Mouse (Mus musculus): Measurements from ENCODE around the gene Sv2c. TPM values are rescaled to one million over a fixed set of nuclear protein-coding genes. Genes with fewer than 3 reads are reported as not detected.

Sv2c gene
- polyA plus RNA-seq (2016; fragmentation: Nextera tagmentation; extraction: Ambion mirVana), result 1.1 and 2.0 TPM in 2 replicates

GRCm38 (mm10) chr13:96132401-96132816, at the start of gene Sv2c:
Gene Sv2c, minus strand, starts transcription at chr13:96132577.
- Histone ChIP-seq H3K4me3 (peak within 1 kb of the TSS; percentile 47), H3K27me3 (peaks cover 71% of the 10 kb centered on the region), H3K4me1 (peaks cover 19% of the 10 kb centered on the region), H3K9ac (replicated peaks) (peak within 1 kb of the TSS; percentile 54), H3K27ac (replicated peaks) (no peak within 1 kb of the TSS), H3K36me3 (no peaks in the 10 kb centered on the region), H3K4me2 (replicated peaks) (peak within 1 kb of the TSS; percentile 87), H3K9me3 (no peaks in the 10 kb centered on the region)
- WGBS, result 2% methylated on average over 33 of the region's 44 CpGs
- peak; percentile 77 for ATAC-seq (ENCODE audit: low FRiP score, low read depth)

GRCm38 (mm10) chr13:96180671-96181161, 48.3 kb upstream of the Sv2c start:
- H3K27ac ChIP-seq (replicated peaks), result no peak overlapping the region
- H3K27me3 ChIP-seq, result no peaks in the 10 kb centered on the region
- no peak overlapping the region for H3K9ac ChIP-seq (replicated peaks)
- H3K4me1 ChIP-seq, result no peaks in the 10 kb centered on the region
- H3K4me2 ChIP-seq (replicated peaks), result no peak overlapping the region
- WGBS, result 71% methylated on average over 13 of the region's 13 CpGs
- no peaks in the 10 kb centered on the region for H3K36me3 ChIP-seq
- no peak overlapping the region for H3K4me3 ChIP-seq
- no peak for ATAC-seq (ENCODE audit: low FRiP score, low read depth)
- no peaks in the 10 kb centered on the region for H3K9me3 ChIP-seq

- no peak overlapping the region for H3K4me2 ChIP-seq (replicated peaks)
These were observed 43.3 kb upstream of the Sv2c start for GRCm38 (mm10) chr13:96175591-96176212.

GRCm38 (mm10) chr13:96173686-96174085, 41.3 kb upstream of the Sv2c start:
- Histone ChIP-seq H3K4me3 (no peak overlapping the region), H3K27me3 (no peaks in the 10 kb centered on the region), H3K9ac (replicated peaks) (no peak overlapping the region), H3K4me2 (replicated peaks) (no peak overlapping the region), H3K4me1 (no peaks in the 10 kb centered on the region), H3K9me3 (no peaks in the 10 kb centered on the region), H3K36me3 (no peaks in the 10 kb centered on the region), H3K27ac (replicated peaks) (no peak overlapping the region)
- no peak for ATAC-seq (ENCODE audit: low FRiP score, low read depth)
- 84% methylated on average over 3 of the region's 3 CpGs for WGBS

More at GRCm38 (mm10) chr13:96175591-96176212, 43.3 kb upstream of the Sv2c start:
- no peak for ATAC-seq (ENCODE audit: low FRiP score, low read depth)
- 81% methylated on average over 8 of the region's 8 CpGs for WGBS
- Histone ChIP-seq H3K4me1 (no peaks in the 10 kb centered on the region), H3K27me3 (no peaks in the 10 kb centered on the region), H3K4me3 (no peak overlapping the region), H3K9ac (replicated peaks) (no peak overlapping the region), H3K27ac (replicated peaks) (no peak overlapping the region), H3K36me3 (no peaks in the 10 kb centered on the region), H3K9me3 (no peaks in the 10 kb centered on the region)

- Histone ChIP-seq H3K4me3 (no peak overlapping the region), H3K4me1 (no peaks in the 10 kb centered on the region), H3K9ac (replicated peaks) (no peak overlapping the region), H3K36me3 (no peaks in the 10 kb centered on the region), H3K27ac (replicated peaks) (no peak overlapping the region), H3K9me3 (no peaks in the 10 kb centered on the region), H3K27me3 (no peaks in the 10 kb centered on the region), H3K4me2 (replicated peaks) (no peak overlapping the region)
- no peak for ATAC-seq (ENCODE audit: low FRiP score, low read depth)
- 88% methylated on average over 3 of the region's 3 CpGs for WGBS
These were observed 39.9 kb upstream of the Sv2c start for GRCm38 (mm10) chr13:96172290-96172689.

- Histone ChIP-seq H3K9me3 (no peaks in the 10 kb centered on the region), H3K36me3 (no peaks in the 10 kb centered on the region), H3K4me1 (no peaks in the 10 kb centered on the region), H3K4me2 (replicated peaks) (no peak overlapping the region), H3K4me3 (no peak overlapping the region), H3K9ac (replicated peaks) (no peak overlapping the region), H3K27me3 (no peaks in the 10 kb centered on the region), H3K27ac (replicated peaks) (no peak overlapping the region)
- WGBS, result 64% methylated on average over 11 of the region's 11 CpGs
- ATAC-seq (ENCODE audit: low FRiP score, low read depth), result no peak
These were observed 36.8 kb upstream of the Sv2c start for GRCm38 (mm10) chr13:96168991-96169665.

GRCm38 (mm10) chr13:96166593-96166992, 34.2 kb upstream of the Sv2c start:
- Histone ChIP-seq H3K27me3 (no peaks in the 10 kb centered on the region), H3K4me3 (no peak overlapping the region), H3K4me1 (no peaks in the 10 kb centered on the region), H3K27ac (replicated peaks) (no peak overlapping the region), H3K36me3 (no peaks in the 10 kb centered on the region), H3K4me2 (replicated peaks) (no peak overlapping the region), H3K9ac (replicated peaks) (no peak overlapping the region), H3K9me3 (no peaks in the 10 kb centered on the region)
- no peak for ATAC-seq (ENCODE audit: low FRiP score, low read depth)
- WGBS, result 84% methylated on average over 2 of the region's 2 CpGs

GRCm38 (mm10) chr13:96133363-96134100, 1.2 kb upstream of the Sv2c start:
- no peaks in the 10 kb centered on the region for H3K9me3 ChIP-seq
- peak overlapping the region; percentile 87 for H3K4me2 ChIP-seq (replicated peaks)
- H3K4me3 ChIP-seq, result peak overlapping the region; percentile 47
- ATAC-seq (ENCODE audit: low FRiP score, low read depth), result peak; percentile 50
- H3K9ac ChIP-seq (replicated peaks), result peak overlapping the region; percentile 54; the same call in 1 of the 2 replicates
- H3K27ac ChIP-seq (replicated peaks), result no peak overlapping the region
- peaks cover 19% of the 10 kb centered on the region for H3K4me1 ChIP-seq
- H3K36me3 ChIP-seq, result no peaks in the 10 kb centered on the region
- 3% methylated on average over 28 of the region's 28 CpGs for WGBS
- H3K27me3 ChIP-seq, result peaks cover 69% of the 10 kb centered on the region

- H3K27ac ChIP-seq (replicated peaks), result no peak overlapping the region
These were observed 456 bp upstream of the Sv2c start for GRCm38 (mm10) chr13:96132833-96133232.

GRCm38 (mm10) chr13:96131911-96132310, 466 bp downstream of the Sv2c start:
- Histone ChIP-seq H3K36me3 (no peaks in the 10 kb centered on the region), H3K27me3 (peaks cover 71% of the 10 kb centered on the region), H3K9ac (replicated peaks) (peak overlapping the region; percentile 54), H3K27ac (replicated peaks) (no peak overlapping the region), H3K4me1 (peaks cover 19% of the 10 kb centered on the region), H3K4me2 (replicated peaks) (peak overlapping the region; percentile 87), H3K9me3 (no peaks in the 10 kb centered on the region), H3K4me3 (peak overlapping the region; percentile 47)
- no peak for ATAC-seq (ENCODE audit: low FRiP score, low read depth)
- 0% methylated on average over 15 of the region's 19 CpGs for WGBS

More at GRCm38 (mm10) chr13:96132833-96133232, 456 bp upstream of the Sv2c start:
- Histone ChIP-seq H3K4me1 (peaks cover 19% of the 10 kb centered on the region), H3K4me2 (replicated peaks) (peak overlapping the region; percentile 87), H3K4me3 (peak overlapping the region; percentile 47), H3K9me3 (no peaks in the 10 kb centered on the region), H3K36me3 (no peaks in the 10 kb centered on the region), H3K27me3 (peaks cover 70% of the 10 kb centered on the region), H3K9ac (replicated peaks) (peak overlapping the region; percentile 54)
- ATAC-seq (ENCODE audit: low FRiP score, low read depth), result peak; percentile 43
- under 1% methylated on average over 13 of the region's 15 CpGs for WGBS

- H3K27ac ChIP-seq (replicated peaks), result no peak overlapping the region
- ATAC-seq (ENCODE audit: low FRiP score, low read depth), result peak; percentile 71
- peak overlapping the region; percentile 47 for H3K4me3 ChIP-seq
- H3K27me3 ChIP-seq, result peaks cover 68% of the 10 kb centered on the region
- H3K36me3 ChIP-seq, result no peaks in the 10 kb centered on the region
- H3K9me3 ChIP-seq, result no peaks in the 10 kb centered on the region
- H3K4me2 ChIP-seq (replicated peaks), result peak overlapping the region; percentile 87
- WGBS, result under 1% methylated on average over 30 of the region's 30 CpGs
- peaks cover 19% of the 10 kb centered on the region for H3K4me1 ChIP-seq
- H3K9ac ChIP-seq (replicated peaks), result peak overlapping the region; percentile 39; the same call in 1 of the 2 replicates
These were observed 1.3 kb downstream of the Sv2c start for GRCm38 (mm10) chr13:96131050-96131449.

- WGBS, result 85% methylated on average over 3 of the region's 3 CpGs
- no peak for ATAC-seq (ENCODE audit: low FRiP score, low read depth)
- peaks cover 54% of the 10 kb centered on the region for H3K27me3 ChIP-seq
- H3K9ac ChIP-seq (replicated peaks), result no peak overlapping the region
- no peaks in the 10 kb centered on the region for H3K9me3 ChIP-seq
- H3K27ac ChIP-seq (replicated peaks), result no peak overlapping the region
- no peaks in the 10 kb centered on the region for H3K36me3 ChIP-seq
- H3K4me3 ChIP-seq, result no peak overlapping the region
- peaks cover 19% of the 10 kb centered on the region for H3K4me1 ChIP-seq
- no peak overlapping the region for H3K4me2 ChIP-seq (replicated peaks)
These were observed 3.3 kb downstream of the Sv2c start for GRCm38 (mm10) chr13:96129081-96129480.
